Mouse (Mus musculus): Measurements from ENCODE around the gene Osbpl10. TPM values are rescaled to one million over a fixed set of nuclear protein-coding genes. Genes with fewer than 3 reads are reported as not detected.
"Not testable (repeated sequence)": the region's sequence is repeated elsewhere in the genome, so short reads cannot be mapped to it uniquely, and the experiment has no call there.

Gene Osbpl10
- polyA plus RNA-seq, 1 experiment from 2014 or later = 1.4 TPM

GRCm38 (mm10) chr9:115008194-115008593, 29.8 kb downstream of the Osbpl10 start:
- H3K27me3 ChIP-seq (ENCODE audit: control insufficient read depth, insufficient read depth, low read length) = no peaks in the 10 kb centered on the region
- no peak for ATAC-seq (ENCODE audit: insufficient read depth, low FRiP score)
- H3K4me3 ChIP-seq (replicated peaks; ENCODE audit: low read length) = no peak overlapping the region
- H3K9ac ChIP-seq (ENCODE audit: low read length) = no peak overlapping the region
- H3K27ac ChIP-seq (ENCODE audit: low read length) = peak overlapping the region; percentile 51; the same call in 1 of the 2 replicates
- H3K4me1 ChIP-seq (ENCODE audit: control insufficient read depth, insufficient read depth, low read length) = no peaks in the 10 kb centered on the region
- WGBS = 86% methylated on average over 7 of the region's 7 CpGs
- no peak overlapping the region for H3K4me2 ChIP-seq (ENCODE audit: low read depth, low read length)
- H3K36me3 ChIP-seq (ENCODE audit: control insufficient read depth, insufficient read depth, low read length) = no peaks in the 10 kb centered on the region
- H3K9me3 ChIP-seq (replicated peaks; ENCODE audit: control insufficient read depth, low read length) = peaks cover 8% of the 10 kb centered on the region; the same call in 1 of the 2 replicates

- Histone ChIP-seq H3K36me3 (ENCODE audit: control insufficient read depth, insufficient read depth, low read length) (no peaks in the 10 kb centered on the region), H3K4me1 (ENCODE audit: control insufficient read depth, insufficient read depth, low read length) (no peaks in the 10 kb centered on the region), H3K9ac (ENCODE audit: low read length) (no peak overlapping the region), H3K4me2 (ENCODE audit: low read depth, low read length) (no peak overlapping the region), H3K9me3 (replicated peaks; ENCODE audit: control insufficient read depth, low read length) (peaks cover 13% of the 10 kb centered on the region), H3K4me3 (replicated peaks; ENCODE audit: low read length) (no peak overlapping the region), H3K27me3 (ENCODE audit: control insufficient read depth, insufficient read depth, low read length) (no peaks in the 10 kb centered on the region), H3K27ac (ENCODE audit: low read length) (no peak overlapping the region)
- WGBS = 46% methylated on average over 12 of the region's 12 CpGs
- ATAC-seq (ENCODE audit: insufficient read depth, low FRiP score) = no peak
These were observed 34.0 kb downstream of the Osbpl10 start for GRCm38 (mm10) chr9:115012367-115012766.

GRCm38 (mm10) chr9:115020141-115020540, 41.8 kb downstream of the Osbpl10 start:
- no peak for ATAC-seq (ENCODE audit: insufficient read depth, low FRiP score)
- Histone ChIP-seq H3K36me3 (ENCODE audit: control insufficient read depth, insufficient read depth, low read length) (no peaks in the 10 kb centered on the region), H3K27ac (ENCODE audit: low read length) (no peak overlapping the region), H3K4me1 (ENCODE audit: control insufficient read depth, insufficient read depth, low read length) (no peaks in the 10 kb centered on the region), H3K4me3 (replicated peaks; ENCODE audit: low read length) (no peak overlapping the region), H3K4me2 (ENCODE audit: low read depth, low read length) (no peak overlapping the region), H3K9ac (ENCODE audit: low read length) (no peak overlapping the region), H3K27me3 (ENCODE audit: control insufficient read depth, insufficient read depth, low read length) (no peaks in the 10 kb centered on the region), H3K9me3 (replicated peaks; ENCODE audit: control insufficient read depth, low read length) (peaks cover 4% of the 10 kb centered on the region; the same call in 1 of the 2 replicates)
- WGBS = 85% methylated on average over 7 of the region's 7 CpGs

GRCm38 (mm10) chr9:115021419-115021818, 43.0 kb downstream of the Osbpl10 start:
- H3K4me2 ChIP-seq (ENCODE audit: low read depth, low read length) = no peak overlapping the region
- no peaks in the 10 kb centered on the region for H3K36me3 ChIP-seq (ENCODE audit: control insufficient read depth, insufficient read depth, low read length)
- H3K4me3 ChIP-seq (replicated peaks; ENCODE audit: low read length) = no peak overlapping the region
- H3K27ac ChIP-seq (ENCODE audit: low read length) = no peak overlapping the region
- H3K9ac ChIP-seq (ENCODE audit: low read length) = no peak overlapping the region
- no peaks in the 10 kb centered on the region for H3K9me3 ChIP-seq (replicated peaks; ENCODE audit: control insufficient read depth, low read length)
- no peaks in the 10 kb centered on the region for H3K4me1 ChIP-seq (ENCODE audit: control insufficient read depth, insufficient read depth, low read length)
- no peak for ATAC-seq (ENCODE audit: insufficient read depth, low FRiP score)
- WGBS = 72% methylated on average over 2 of the region's 2 CpGs
- no peaks in the 10 kb centered on the region for H3K27me3 ChIP-seq (ENCODE audit: control insufficient read depth, insufficient read depth, low read length)

- no peak overlapping the region for H3K27ac ChIP-seq (ENCODE audit: low read length)
- no peak for ATAC-seq (ENCODE audit: insufficient read depth, low FRiP score)
- H3K4me3 ChIP-seq (replicated peaks; ENCODE audit: low read length) = no peak overlapping the region
- no peaks in the 10 kb centered on the region for H3K27me3 ChIP-seq (ENCODE audit: control insufficient read depth, insufficient read depth, low read length)
- WGBS = 78% methylated on average over 3 of the region's 3 CpGs
- H3K9ac ChIP-seq (ENCODE audit: low read length) = no peak overlapping the region
- H3K36me3 ChIP-seq (ENCODE audit: control insufficient read depth, insufficient read depth, low read length) = no peaks in the 10 kb centered on the region
- no peaks in the 10 kb centered on the region for H3K9me3 ChIP-seq (replicated peaks; ENCODE audit: control insufficient read depth, low read length)
- no peak overlapping the region for H3K4me2 ChIP-seq (ENCODE audit: low read depth, low read length)
- H3K4me1 ChIP-seq (ENCODE audit: control insufficient read depth, insufficient read depth, low read length) = no peaks in the 10 kb centered on the region
These were observed 44.8 kb downstream of the Osbpl10 start for GRCm38 (mm10) chr9:115023137-115023536.

- H3K4me2 ChIP-seq (ENCODE audit: low read depth, low read length) = no peak overlapping the region
- H3K9ac ChIP-seq (ENCODE audit: low read length) = no peak overlapping the region
- H3K9me3 ChIP-seq (replicated peaks; ENCODE audit: control insufficient read depth, low read length) = no peaks in the 10 kb centered on the region
- no peak for ATAC-seq (ENCODE audit: insufficient read depth, low FRiP score)
- no peaks in the 10 kb centered on the region for H3K27me3 ChIP-seq (ENCODE audit: control insufficient read depth, insufficient read depth, low read length)
- H3K27ac ChIP-seq (ENCODE audit: low read length) = no peak overlapping the region
- no peaks in the 10 kb centered on the region for H3K4me1 ChIP-seq (ENCODE audit: control insufficient read depth, insufficient read depth, low read length)
- WGBS = 81% methylated on average over 10 of the region's 10 CpGs
- no peaks in the 10 kb centered on the region for H3K36me3 ChIP-seq (ENCODE audit: control insufficient read depth, insufficient read depth, low read length)
- no peak overlapping the region for H3K4me3 ChIP-seq (replicated peaks; ENCODE audit: low read length)
These were observed 45.5 kb downstream of the Osbpl10 start for GRCm38 (mm10) chr9:115023708-115024383.

- Histone ChIP-seq H3K27ac (ENCODE audit: low read length) (no peak overlapping the region), H3K4me2 (ENCODE audit: low read depth, low read length) (no peak overlapping the region), H3K4me3 (replicated peaks; ENCODE audit: low read length) (no peak overlapping the region), H3K9ac (ENCODE audit: low read length) (no peak overlapping the region), H3K27me3 (ENCODE audit: control insufficient read depth, insufficient read depth, low read length) (no peaks in the 10 kb centered on the region), H3K36me3 (ENCODE audit: control insufficient read depth, insufficient read depth, low read length) (no peaks in the 10 kb centered on the region), H3K4me1 (ENCODE audit: control insufficient read depth, insufficient read depth, low read length) (no peaks in the 10 kb centered on the region), H3K9me3 (replicated peaks; ENCODE audit: control insufficient read depth, low read length) (no peaks in the 10 kb centered on the region)
- ATAC-seq (ENCODE audit: insufficient read depth, low FRiP score) = no peak
- 17% methylated on average over 3 of the region's 3 CpGs for WGBS
These were observed 50.9 kb downstream of the Osbpl10 start for GRCm38 (mm10) chr9:115029307-115029706.

GRCm38 (mm10) chr9:115030581-115030980, 52.2 kb downstream of the Osbpl10 start:
- no peaks in the 10 kb centered on the region for H3K36me3 ChIP-seq (ENCODE audit: control insufficient read depth, insufficient read depth, low read length)
- no peak for ATAC-seq (ENCODE audit: insufficient read depth, low FRiP score)
- H3K9ac ChIP-seq (ENCODE audit: low read length) = no peak overlapping the region
- no peaks in the 10 kb centered on the region for H3K9me3 ChIP-seq (replicated peaks; ENCODE audit: control insufficient read depth, low read length)
- H3K4me2 ChIP-seq (ENCODE audit: low read depth, low read length) = no peak overlapping the region
- H3K27me3 ChIP-seq (ENCODE audit: control insufficient read depth, insufficient read depth, low read length) = no peaks in the 10 kb centered on the region
- no peak overlapping the region for H3K4me3 ChIP-seq (replicated peaks; ENCODE audit: low read length)
- no peaks in the 10 kb centered on the region for H3K4me1 ChIP-seq (ENCODE audit: control insufficient read depth, insufficient read depth, low read length)
- WGBS = 83% methylated on average over 4 of the region's 4 CpGs
- H3K27ac ChIP-seq (ENCODE audit: low read length) = no peak overlapping the region

GRCm38 (mm10) chr9:115031046-115031445, 52.7 kb downstream of the Osbpl10 start:
- not testable (repeated sequence) for H3K9ac ChIP-seq (ENCODE audit: low read length); H3K36me3 ChIP-seq (ENCODE audit: control insufficient read depth, insufficient read depth, low read length); H3K4me3 ChIP-seq (replicated peaks; ENCODE audit: low read length); H3K4me1 ChIP-seq (ENCODE audit: control insufficient read depth, insufficient read depth, low read length); H3K9me3 ChIP-seq (replicated peaks; ENCODE audit: control insufficient read depth, low read length); ATAC-seq (ENCODE audit: insufficient read depth, low FRiP score); H3K4me2 ChIP-seq (ENCODE audit: low read depth, low read length); H3K27me3 ChIP-seq (ENCODE audit: control insufficient read depth, insufficient read depth, low read length); H3K27ac ChIP-seq (ENCODE audit: low read length)
- WGBS = 96% methylated on average over 1 of the region's 1 CpGs

All from stomach, embryonic 16.5 days (tissue).